ENCODE assay signal across 8 mouse cellular contexts in the genomic region with DNA sequence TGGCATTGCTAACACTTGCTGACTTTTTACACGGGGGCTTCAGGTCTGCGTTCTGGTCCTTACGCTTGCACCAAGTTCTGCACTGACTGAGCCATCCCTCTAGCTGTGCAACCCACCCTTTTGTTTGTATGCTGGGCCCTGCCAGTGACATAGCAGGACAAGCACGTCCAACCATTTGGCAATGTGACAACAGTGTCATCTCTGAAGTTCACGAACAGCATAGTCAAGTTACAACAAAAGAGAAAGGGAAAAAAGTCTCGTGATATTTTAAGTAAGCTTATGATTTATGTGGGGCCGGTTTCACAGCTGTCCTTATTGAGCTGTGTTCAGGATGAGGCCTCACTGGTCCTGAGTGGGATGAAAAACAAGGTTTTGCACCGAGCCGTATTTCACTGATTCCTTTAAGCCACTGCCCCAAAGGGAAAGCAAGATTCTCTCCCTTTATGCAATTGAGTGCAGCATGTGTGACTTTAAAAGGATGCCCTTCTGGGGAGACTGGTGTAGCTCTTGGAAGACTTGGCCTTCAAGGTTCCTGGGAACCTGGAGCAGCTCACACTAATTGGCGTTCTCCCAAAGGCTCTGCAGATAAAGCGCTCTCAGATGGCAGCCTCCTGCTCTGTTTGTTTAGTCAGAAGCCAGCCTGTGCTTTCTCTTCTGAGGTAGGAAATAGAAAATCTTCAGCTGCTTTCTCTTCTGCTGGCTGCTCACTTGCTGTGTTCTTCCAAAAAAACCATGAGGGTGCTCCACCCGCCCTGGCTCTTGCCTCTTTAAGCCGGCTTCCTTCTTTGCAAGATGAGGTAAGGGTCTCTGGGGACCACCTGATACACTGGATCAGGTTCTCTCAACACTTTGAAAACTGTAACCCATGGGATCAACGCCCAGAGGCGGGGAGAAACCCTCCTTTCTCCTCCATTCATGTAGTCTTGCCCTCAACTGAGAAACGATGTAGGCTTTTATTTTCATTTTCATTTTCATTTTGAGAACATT. TPM values are rescaled to one million over a fixed set of nuclear protein-coding genes. Genes with fewer than 3 reads are reported as not detected.
DNase-seq lines count a peak whose midpoint lies in the region; ATAC-seq and TF ChIP-seq lines count a peak whose summit lies in the region.

No protein-coding gene starts in this region.

- H3K4me1 ChIP-seq in cerebellum, adult 2 months (ENCODE audit: control insufficient read depth, insufficient read depth, low read length): peaks cover 39% of the 10 kb centered on the region
- H3K4me1 ChIP-seq in heart, embryonic 13.5 days: peaks cover 24% of the 10 kb centered on the region
- peaks cover 36% of the 10 kb centered on the region for H3K4me1 ChIP-seq in olfactory bulb, adult 2 months (ENCODE audit: control insufficient read depth, insufficient read depth, low read length)

- no peak for TF ChIP-seq POLR2A in cerebellum, adult 2 months (IDR thresholded peaks at IDR 0.05; ENCODE audit: borderline replicate concordance, insufficient read depth, low read length)
- TF ChIP-seq POLR2A in olfactory bulb, adult 2 months (IDR thresholded peaks at IDR 0.05; ENCODE audit: insufficient read depth, low read depth, low read length): no peak

- peak overlapping the region; percentile 55 for H3K4me3 ChIP-seq in gastrocnemius, adult 2 months
- no peak overlapping the region for H3K4me3 ChIP-seq in cerebellum, adult 2 months (replicated peaks; ENCODE audit: insufficient read depth, low read depth, low read length)
- H3K4me3 ChIP-seq in heart, embryonic 13.5 days: no peak overlapping the region
- H3K4me3 ChIP-seq in left cerebral cortex, adult 2 months: 0 out of 2 replicates have a peak overlapping the region, but pooled peaks have one; percentile 5
- H3K4me3 ChIP-seq in olfactory bulb, adult 2 months (ENCODE audit: insufficient read depth, low read depth, low read length): 0 out of 2 replicates have a peak overlapping the region, but pooled peaks have one; percentile 2

- no peaks in the 10 kb centered on the region for H3K27me3 ChIP-seq in cerebellum, adult 2 months (ENCODE audit: control insufficient read depth, insufficient read depth, low read length)
- H3K27me3 ChIP-seq in heart, embryonic 13.5 days (replicated peaks): no peaks in the 10 kb centered on the region

- no peaks in the 10 kb centered on the region for H3K9me3 ChIP-seq in heart, embryonic 13.5 days

- 24% methylated on average over 16 of the region's 16 CpGs for WGBS in cerebellum, adult 2 months
- 52% methylated on average over 16 of the region's 16 CpGs for WGBS in heart, embryonic 13.5 days
- 32% methylated on average over 16 of the region's 16 CpGs for WGBS in olfactory bulb, adult 2 months

- TF ChIP-seq CTCF in gastrocnemius, adult 2 months (IDR thresholded peaks at IDR 0.05): no peak
- no peak for TF ChIP-seq CTCF in cerebellum, adult 2 months (IDR thresholded peaks at IDR 0.05; ENCODE audit: borderline replicate concordance, insufficient read depth, low read depth, low read length)
- no peak for TF ChIP-seq CTCF in left cerebral cortex, adult 2 months (IDR thresholded peaks at IDR 0.05)
- no peak for TF ChIP-seq CTCF in olfactory bulb, adult 2 months (IDR thresholded peaks at IDR 0.05; ENCODE audit: insufficient read depth, low read depth, low read length)

- peak overlapping the region; percentile 47 for H3K4me2 ChIP-seq in heart, embryonic 13.5 days

- H3K9ac ChIP-seq in heart, embryonic 13.5 days: no peak overlapping the region

- no peaks in the 10 kb centered on the region for H3K36me3 ChIP-seq in heart, embryonic 13.5 days

- no peak for ATAC-seq in heart, embryonic 13.5 days (ENCODE audit: extremely low read depth, insufficient number of reproducible peaks, low FRiP score, low TSS enrichment)
- no peak for ATAC-seq in monocyte, adult 5-6 weeks (replicated peaks; ENCODE audit: insufficient number of reproducible peaks, low FRiP score, low TSS enrichment, poor library complexity, severe bottlenecking)

- H3K27ac ChIP-seq in gastrocnemius, adult 2 months: peak overlapping the region; percentile 28; the same call in 1 of the 2 replicates
- peak overlapping the region; percentile 98 for H3K27ac ChIP-seq in cerebellum, adult 2 months (ENCODE audit: insufficient read depth, low read length)
- peak overlapping the region; percentile 55 for H3K27ac ChIP-seq in heart, embryonic 13.5 days (replicated peaks)
- peak overlapping the region; percentile 47 for H3K27ac ChIP-seq in left cerebral cortex, adult 2 months
- peak overlapping the region; percentile 92 for H3K27ac ChIP-seq in olfactory bulb, adult 2 months (ENCODE audit: insufficient read depth, low read depth, low read length)

- DNase-seq in gastrocnemius, adult 2 months: peak; percentile 40
- DNase-seq in gastrocnemius, postnatal 25 days: no peak
- peak; percentile 6 for DNase-seq in CD4-positive, CD25-positive, alpha-beta regulatory T cell, adult 2 months (ENCODE audit: low read depth, low spot score)
- DNase-seq in cerebellum, adult 2 months: peak; percentile 80 to 92
- peak; percentile 20 to 27 for DNase-seq in left cerebral cortex, adult 2 months (ENCODE audit: extremely low spot score in 1 of 2, low spot score in 2 of 2)

- intact Hi-C loops in gastrocnemius, adult 2 months (cut with DNase I): no loop called here
- intact Hi-C loops in left cerebral cortex, adult 2 months (cut with DNase I): no loop called here

RNA-seq across cellular contexts. Expression of gene Gm10645, which starts 34.5 kb away (rescaled TPM):
- total RNA-seq in gastrocnemius, adult 2 months (2021): not detected
- not detected for total RNA-seq in gastrocnemius, postnatal 25 days (2021)
- polyA plus RNA-seq in cerebellum, adult 2 months (2012; rRNA removed): 1.4 and 1.6 TPM in 2 replicates
- 0.64 and 0.80 TPM in 2 replicates for polyA plus RNA-seq in heart, embryonic 13.5 days (2015; fragmentation: Nextera tagmentation; extraction: Ambion mirVana)
- 1 to 10 TPM; 1.5 to 1.8 TPM for total RNA-seq in left cerebral cortex, adult 2 months (2021)
- polyA plus RNA-seq in olfactory bulb, adult 2 months (2012; ENCODE audit: insufficient read depth, insufficient read length, low replicate concordance, missing spikeins): not detected in 2 replicates
- total RNA-seq in monocyte, adult 5-6 weeks (2017): 0.87 to 2.1 TPM (median 2.0 TPM) in 3 replicates

RNA-seq across cellular contexts. Expression of gene Tbc1d9, which starts 35.3 kb away (rescaled TPM):
- 1 to 10 TPM in 1 of 2 experiments, under 1 TPM in 1; 0.46 to 1.1 TPM for total RNA-seq in gastrocnemius, adult 2 months (2021)
- under 1 TPM; 0.87 to 0.96 TPM for total RNA-seq in gastrocnemius, postnatal 25 days (2021)
- polyA plus RNA-seq in cerebellum, adult 2 months (2012; rRNA removed): 79.8 and 89.8 TPM in 2 replicates
- 0.79 and 0.96 TPM in 2 replicates for polyA plus RNA-seq in heart, embryonic 13.5 days (2015; fragmentation: Nextera tagmentation; extraction: Ambion mirVana)
- 100 to 1,000 TPM in 1 of 2 experiments, 10 to 100 TPM in 1; 99.1 to 102 TPM for total RNA-seq in left cerebral cortex, adult 2 months (2021)
- polyA plus RNA-seq in olfactory bulb, adult 2 months (2012; ENCODE audit: insufficient read depth, insufficient read length, low replicate concordance, missing spikeins): 56.9 TPM in 1 of 2 replicates, not detected in the other
- total RNA-seq in monocyte, adult 5-6 weeks (2017): 13.9 to 21.4 TPM (median 17.8 TPM) in 3 replicates

Comparison
In these comparisons a context has a peak if more than half of its experiments do, and no peak if none do; other contexts are left out.
1. H3K27ac ChIP-seq: peak in every context shown above with its lines; median percentile 98 in cerebellum, adult 2 months; 92 in olfactory bulb, adult 2 months; 55 in heart, embryonic 13.5 days; 47 in left cerebral cortex, adult 2 months; 28 in gastrocnemius, adult 2 months.
2. H3K4me3 ChIP-seq: peak in gastrocnemius, adult 2 months (single experiment), left cerebral cortex, adult 2 months (single experiment) and olfactory bulb, adult 2 months (single experiment); none in cerebellum, adult 2 months (single experiment) and heart, embryonic 13.5 days (single experiment).